Mouse (Mus musculus): ENCODE data around the gene Pex3. TPM values are rescaled to one million over a fixed set of nuclear protein-coding genes. Genes with fewer than 3 reads are reported as not detected.

Gene Pex3
- total RNA-seq (2021), result 29.9 and 32.9 TPM in 2 replicates
- long read RNA-seq, transcript Pex3-201 (12 exons, 2,129 nt), result major isoform, 41 of 54 reads
- long read RNA-seq, partial matches to known transcripts, result 6 of 54 reads
- long read RNA-seq, other reads (novel, unspliced or antisense), result 3 of 54 reads

GRCm38 (mm10) chr10:13552646-13553497 is at the start of gene Pex3, which contains the start of gene Adat2:
Gene Pex3 (minus strand): TSS chr10:13553142.
Gene Adat2 (plus strand): TSS chr10:13552894.
- peak; percentile 90 for DNase-seq

- DNase-seq, result no peak
Measured at GRCm38 (mm10) chr10:13600926-13601325, 48.0 kb upstream of the Pex3 start.

- DNase-seq, result no peak
Measured at GRCm38 (mm10) chr10:13597491-13597890, 44.5 kb upstream of the Pex3 start.

DNA sequence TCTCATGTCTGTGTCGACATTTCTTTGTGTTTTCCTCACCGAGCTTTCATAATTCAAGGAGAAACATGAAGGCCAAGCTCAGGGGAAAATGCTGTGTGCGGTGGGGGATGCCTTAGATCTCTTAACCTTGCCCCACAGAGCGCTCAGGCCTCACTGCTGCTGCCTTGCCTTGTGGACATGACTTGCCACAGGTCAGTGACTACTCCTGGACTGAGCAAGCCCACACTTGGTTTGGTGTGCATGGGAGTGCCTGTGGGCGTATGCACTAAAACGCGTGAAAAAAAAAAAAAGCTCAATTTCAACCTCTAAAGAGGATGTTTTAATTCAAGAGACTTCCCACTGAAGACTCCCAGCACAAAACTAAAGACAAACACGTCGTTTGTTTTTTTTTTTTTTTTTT is 43.9 kb upstream of the Pex3 start:
- no peak for DNase-seq

GRCm38 (mm10) chr10:13596073-13596472 is 43.1 kb upstream of the Pex3 start:
- no peak for DNase-seq

- DNase-seq, result no peak
Measured at GRCm38 (mm10) chr10:13593529-13593928, 40.6 kb upstream of the Pex3 start.

GRCm38 (mm10) chr10:13592196-13592595 is 39.3 kb upstream of the Pex3 start:
- no peak for DNase-seq

DNA sequence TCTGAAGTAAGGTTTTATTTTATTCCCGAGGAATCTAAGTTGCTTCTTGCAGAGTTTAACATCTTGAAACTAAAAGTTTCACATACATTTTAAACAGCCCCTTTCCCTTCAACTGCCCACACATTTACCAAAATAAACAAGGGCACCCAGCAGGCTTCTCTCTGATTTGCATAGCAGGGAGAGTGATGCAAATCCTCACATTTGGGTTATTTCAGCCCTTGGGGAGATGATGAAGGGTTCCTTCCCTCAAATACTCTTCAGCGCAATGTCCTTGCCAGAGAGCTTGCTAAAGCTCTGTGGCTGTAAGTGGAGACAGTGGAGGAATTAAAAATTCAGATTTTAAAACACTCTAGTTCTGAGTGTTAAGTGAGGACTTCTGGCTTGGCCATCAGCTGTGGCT is 35.0 kb upstream of the Pex3 start:
- no peak for DNase-seq

DNA sequence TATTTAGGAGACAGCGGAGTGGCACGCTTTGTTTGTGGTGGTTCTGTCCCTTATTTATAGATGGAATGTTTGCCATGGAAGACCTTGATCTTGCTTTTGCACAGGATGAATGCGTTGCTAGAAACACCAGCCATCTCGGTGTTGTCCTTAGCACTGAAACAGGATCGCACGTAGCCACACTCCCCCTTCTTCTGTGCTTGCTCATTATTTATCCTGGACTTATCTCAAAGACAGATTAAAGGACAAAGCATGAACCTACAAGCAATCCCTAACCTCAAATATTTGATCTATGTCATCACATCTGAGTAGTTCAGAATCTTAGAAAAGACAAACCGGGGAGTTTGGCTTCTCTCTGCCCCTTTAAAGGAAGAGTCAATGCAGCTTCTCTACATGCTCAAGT is 24.2 kb upstream of the Pex3 start:
- DNase-seq, result no peak

DNA sequence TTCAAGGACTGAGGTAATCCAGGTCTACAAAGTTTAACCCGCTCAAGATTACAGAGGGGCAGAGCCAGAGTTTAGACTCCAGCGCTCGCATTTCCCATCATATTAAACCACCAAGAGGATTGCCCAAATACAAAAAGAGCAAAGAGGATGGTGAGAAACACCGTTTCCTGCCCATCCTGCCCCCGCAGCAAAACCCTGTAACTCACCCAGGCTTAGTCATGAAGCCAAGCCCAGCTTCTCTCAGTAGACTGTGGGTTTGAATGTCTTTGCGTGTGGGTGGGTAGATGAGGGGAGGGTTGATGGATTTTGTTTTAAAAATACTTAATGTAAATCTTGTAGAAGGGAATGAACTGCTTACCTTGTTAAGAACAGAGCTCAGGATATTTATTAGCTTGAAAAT is 19.5 kb upstream of the Pex3 start:
- no peak for DNase-seq

- no peak for DNase-seq
Measured at GRCm38 (mm10) chr10:13572003-13572402, 19.1 kb upstream of the Pex3 start.

DNA sequence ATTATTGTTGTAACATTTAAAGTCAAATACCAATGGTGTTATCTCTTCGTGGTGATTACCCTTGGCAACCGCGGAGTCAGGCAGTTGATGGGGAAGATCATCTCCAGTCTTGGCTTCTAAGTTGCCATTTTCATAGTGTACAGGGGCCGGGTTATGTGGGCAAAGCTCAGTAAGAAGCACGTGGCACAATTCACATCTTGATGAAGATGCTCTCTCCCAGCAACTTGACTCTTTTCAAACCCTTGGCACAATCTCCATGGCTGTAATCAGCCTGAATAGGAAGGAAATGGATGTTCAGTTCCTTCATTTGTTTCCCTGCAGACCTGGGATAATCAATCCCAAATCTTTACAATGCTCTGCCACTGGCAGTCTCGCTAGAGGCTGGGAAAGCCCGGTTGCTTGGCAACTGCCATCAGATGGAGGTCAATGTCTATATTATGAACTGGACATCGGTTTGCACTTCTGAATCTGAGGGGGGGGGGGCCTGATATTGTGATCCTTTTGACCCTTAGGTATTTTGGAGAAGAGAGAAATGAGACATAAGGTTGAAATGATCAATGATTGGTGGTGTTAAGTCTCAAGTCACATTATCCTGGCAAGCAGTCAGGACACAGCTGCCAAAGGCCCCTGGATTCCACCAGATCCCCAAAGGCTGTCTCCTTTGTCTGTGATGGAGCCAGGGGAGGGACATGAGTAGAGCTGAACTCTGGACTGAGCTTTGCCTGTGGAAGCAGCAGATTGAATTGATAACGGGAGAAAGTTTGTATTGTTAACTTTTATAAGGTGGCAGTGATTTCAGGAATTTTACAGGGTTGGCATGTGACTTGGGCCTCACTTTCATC is 18.0 kb upstream of the Pex3 start:
- no peak for DNase-seq

- DNase-seq, result no peak
Measured at GRCm38 (mm10) chr10:13569818-13570217, 16.9 kb upstream of the Pex3 start.

DNA sequence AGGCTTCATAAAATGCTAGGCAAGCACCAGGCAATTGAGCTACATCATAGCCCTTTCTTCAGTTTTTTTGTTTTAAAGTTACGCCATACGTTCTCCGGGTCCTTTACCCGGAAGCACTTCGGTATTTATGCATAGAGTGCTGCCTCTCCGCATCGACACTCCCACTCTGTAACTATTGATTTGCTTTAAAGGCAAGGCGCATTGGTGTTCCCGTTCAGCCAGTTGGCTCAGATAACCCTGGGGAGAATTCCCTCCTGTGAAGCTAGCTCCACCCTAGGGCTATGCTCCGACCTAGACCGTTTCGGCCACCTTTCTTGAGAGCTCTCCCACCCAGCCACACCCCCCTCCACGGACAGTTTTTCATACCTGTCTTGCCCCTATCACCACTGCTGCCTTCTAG is 13.5 kb upstream of the Pex3 start:
- no peak for DNase-seq

GRCm38 (mm10) chr10:13565080-13565448 is 12.1 kb upstream of the Pex3 start:
- DNase-seq, result no peak

DNA sequence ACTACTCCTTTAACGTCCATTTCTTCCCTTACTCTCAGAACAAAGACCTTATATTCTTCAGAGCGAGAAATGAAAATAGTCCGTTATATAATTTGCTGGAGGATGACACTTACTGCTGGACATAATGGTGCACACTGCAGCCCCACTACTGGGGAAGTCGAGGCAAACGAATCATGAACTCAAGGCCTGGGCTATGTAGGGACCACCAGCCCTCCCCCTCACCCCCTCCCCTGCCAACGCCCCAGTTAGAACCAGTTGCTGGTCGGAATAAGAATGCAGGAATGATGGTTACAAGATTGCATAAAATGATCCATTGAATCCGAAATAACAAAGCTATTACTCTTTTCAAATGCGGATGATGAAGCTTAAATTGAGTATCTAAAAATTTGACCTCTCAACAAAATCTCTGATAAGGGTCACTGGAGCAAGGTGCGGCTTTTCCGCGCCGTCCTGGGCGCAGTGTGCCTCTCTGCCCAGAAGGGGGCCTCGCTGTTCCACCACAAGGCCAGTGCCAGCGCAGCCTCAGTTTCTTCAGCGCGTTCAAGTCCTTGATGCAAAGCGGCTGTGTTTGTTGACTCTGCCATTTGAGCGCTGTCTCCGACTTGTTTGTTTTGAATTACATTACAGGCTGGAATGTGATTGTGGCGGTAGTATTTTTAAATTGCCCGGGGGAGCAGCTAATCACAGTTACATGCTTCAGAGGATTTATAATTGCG is 11.6 kb upstream of the Pex3 start:
- DNase-seq, result peak; percentile 70

GRCm38 (mm10) chr10:13560014-13560674 is 7.2 kb upstream of the Pex3 start:
- no peak for DNase-seq

DNA sequence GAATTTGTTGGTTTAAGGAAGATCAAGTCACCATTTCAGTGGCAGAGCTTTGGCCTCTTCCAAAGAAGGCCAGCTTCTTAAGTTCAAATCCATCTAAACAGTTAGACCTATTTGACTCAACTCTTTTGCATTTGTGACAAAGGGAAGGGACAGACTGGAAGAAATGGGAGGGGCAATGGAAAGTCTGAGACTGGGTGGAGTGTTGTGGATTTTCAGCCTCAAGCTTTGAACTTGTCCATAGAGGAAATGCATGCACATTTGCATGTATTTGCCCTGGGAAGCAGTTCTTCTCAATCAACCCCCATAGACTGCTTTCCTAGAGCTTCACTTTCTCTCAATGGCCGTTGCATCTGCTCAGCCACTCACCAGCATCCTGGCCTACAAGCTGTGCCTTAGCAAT is 1.4 kb upstream of the Pex3 start:
- DNase-seq, result no peak

DNA sequence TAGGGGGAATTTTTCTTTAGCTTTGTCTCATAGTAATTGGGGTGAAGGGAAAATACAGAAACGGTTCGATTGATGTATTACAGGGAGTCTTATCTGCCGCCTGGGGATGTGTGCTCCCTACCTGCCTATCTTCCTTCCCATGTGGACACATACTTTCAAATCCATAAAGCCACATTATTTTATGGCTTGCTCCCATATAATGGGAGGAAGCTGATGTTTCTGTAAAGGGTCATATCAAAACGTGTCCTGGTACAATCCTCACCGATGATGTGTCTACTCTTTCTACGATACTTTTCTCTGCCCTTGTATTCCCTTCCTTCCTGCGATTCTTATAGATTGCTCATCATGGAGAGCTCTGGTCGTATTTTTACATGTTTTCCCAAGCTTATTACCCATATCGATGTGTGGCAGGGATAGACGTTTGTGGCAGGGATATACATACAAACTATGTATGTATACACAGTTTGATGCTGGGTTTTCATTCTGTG is 600 bp upstream of the Pex3 start:
- DNase-seq, result no peak

DNA sequence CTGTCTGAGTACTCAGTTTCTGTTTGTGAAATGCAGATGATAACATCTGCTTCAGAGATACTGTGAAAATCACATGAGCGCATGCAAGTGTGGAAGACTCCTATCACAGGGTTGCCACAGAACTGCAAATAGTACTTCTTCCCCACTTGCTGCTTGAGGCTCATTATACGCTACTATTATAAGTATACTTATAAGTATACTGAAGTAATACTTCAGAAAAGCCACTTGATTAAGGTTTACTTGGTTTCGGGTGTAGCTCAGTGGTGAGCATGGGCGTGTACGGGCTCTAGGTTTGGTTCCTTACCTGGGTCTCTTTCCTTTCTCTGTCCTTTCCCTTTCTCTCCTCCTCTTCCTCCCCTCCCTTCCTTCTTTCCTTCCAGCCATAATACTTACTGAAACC is 11.2 kb downstream of the Pex3 start:
- DNase-seq, result no peak

GRCm38 (mm10) chr10:13539769-13540333 is 13.1 kb downstream of the Pex3 start:
- no peak for DNase-seq
